Mouse (Mus musculus) intestine, embryonic 15.5 days (tissue): ENCODE measurements at regions not wholly inside any gene's neighbourhood (a gene's known extent, or its start where the extent isn't known, plus 50 kb on each side); places are given as distances from the start of the nearest gene placed in this dataset.
"Not testable (repeated sequence)": the region's sequence is repeated elsewhere in the genome, so short reads cannot be mapped to it uniquely, and the experiment has no call there.

Source experiments
- ATAC-seq: fragments of 200-750 bp; cut with Nextera tagmentation; 2 replicates; pipeline ENCODE4 v1.8.0; 2017; ENCODE audit warnings: moderate TSS enrichment, moderate library complexity
- H3K27ac ChIP-seq: fragments of 300-500 bp; sonication (generic); 2 replicates; pipeline ENCODE4 v1.5.1; 2015; ENCODE audit warnings: mild to moderate bottlenecking, inconsistent platforms
- H3K27me3 ChIP-seq: fragments of 300-500 bp; sonication (generic); replicated peaks from 2 replicates; pipeline ENCODE4 v1.6.1; 2015; ENCODE audit warnings: inconsistent platforms
- H3K36me3 ChIP-seq: fragments of 300-500 bp; sonication (generic); 2 replicates; pipeline ENCODE4 v1.6.1; 2015; ENCODE audit warnings: inconsistent platforms
- H3K4me1 ChIP-seq: fragments of 300-500 bp; sonication (generic); replicated peaks from 2 replicates; pipeline ENCODE4 v1.6.1; 2015; ENCODE audit warnings: inconsistent platforms
- H3K4me2 ChIP-seq: fragments of 300-500 bp; sonication (generic); replicated peaks from 2 replicates; pipeline ENCODE4 v1.6.1; 2015; ENCODE audit warnings: mild to moderate bottlenecking, inconsistent platforms
- H3K4me3 ChIP-seq: fragments of 300-500 bp; sonication (generic); replicated peaks from 2 replicates; pipeline ENCODE4 v1.5.1; 2015; ENCODE audit warnings: inconsistent platforms
- H3K9ac ChIP-seq: fragments of 300-500 bp; sonication (generic); 2 replicates; pipeline ENCODE4 v1.6.1; 2015; ENCODE audit warnings: inconsistent platforms
- H3K9me3 ChIP-seq: fragments of 300-500 bp; sonication (generic); 2 replicates; pipeline ENCODE4 v1.6.1; 2016; ENCODE audit warnings: inconsistent platforms
- WGBS: fragments of 180-500 bp; shearing (Covaris S2); methylation state at CpG from one replicate; pipeline ENCODE4 v1.1.7; 2015; 5-methylcytosine and 5-hydroxymethylcytosine counted together

DNA sequence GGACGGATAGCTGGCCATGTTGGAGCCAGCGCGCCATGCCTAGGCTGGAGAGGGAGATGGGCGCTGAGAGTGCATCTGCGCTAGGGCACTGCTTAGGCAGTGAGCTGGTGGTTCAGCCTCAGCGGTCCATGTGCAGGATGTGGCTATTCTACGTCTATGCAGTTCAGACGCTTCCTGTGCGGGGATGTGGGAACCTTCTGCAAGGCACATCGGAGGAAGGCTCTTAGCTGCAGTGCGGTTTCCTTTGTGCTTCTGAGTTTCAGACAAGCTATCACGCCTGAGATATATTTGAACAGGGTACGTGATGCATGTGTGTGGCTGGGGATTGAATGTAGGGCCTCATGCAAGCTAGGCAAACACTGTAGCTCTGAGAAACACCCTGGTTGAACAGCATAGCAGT lies 54.4 kb upstream of the Lrpprc start:
- no peaks in the 10 kb centered on the region for H3K27me3 ChIP-seq
- no peaks in the 10 kb centered on the region for H3K36me3 ChIP-seq
- no peak for ATAC-seq
- no peaks in the 10 kb centered on the region for H3K9me3 ChIP-seq
- no peak overlapping the region for H3K4me3 ChIP-seq
- H3K27ac ChIP-seq, result no peak overlapping the region
- H3K4me1 ChIP-seq, result no peaks in the 10 kb centered on the region
- no peak overlapping the region for H3K9ac ChIP-seq
- H3K4me2 ChIP-seq, result no peak overlapping the region
- whole genome bisulfite sequencing, result 87% methylated on average over 13 of the region's 13 CpGs

DNA sequence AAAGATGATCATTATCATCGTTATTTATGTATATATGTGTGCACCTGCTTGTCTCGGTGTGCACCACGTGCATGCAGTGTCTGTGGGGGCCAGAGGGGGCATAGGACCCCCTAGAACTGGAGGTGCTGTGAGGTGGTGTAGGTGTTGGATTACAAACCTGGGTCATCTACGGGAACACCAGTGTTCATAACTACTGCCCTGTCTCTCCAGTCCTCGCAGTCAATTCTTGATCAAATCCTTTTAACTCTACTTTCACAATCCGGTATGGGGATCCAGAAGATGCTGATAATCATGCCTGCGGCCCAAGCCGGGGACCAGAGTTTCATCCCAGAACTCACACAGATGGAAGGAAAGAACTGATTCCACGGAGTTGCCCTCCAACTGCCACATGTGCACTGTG lies 55.6 kb upstream of the Lrpprc start:
- ATAC-seq, result no peak
- Histone ChIP-seq H3K27ac (no peak overlapping the region), H3K27me3 (no peaks in the 10 kb centered on the region), H3K9ac (no peak overlapping the region), H3K4me2 (no peak overlapping the region), H3K4me3 (no peak overlapping the region), H3K36me3 (no peaks in the 10 kb centered on the region), H3K9me3 (no peaks in the 10 kb centered on the region), H3K4me1 (no peaks in the 10 kb centered on the region)
- 91% methylated on average over 9 of the region's 9 CpGs for WGBS

DNA sequence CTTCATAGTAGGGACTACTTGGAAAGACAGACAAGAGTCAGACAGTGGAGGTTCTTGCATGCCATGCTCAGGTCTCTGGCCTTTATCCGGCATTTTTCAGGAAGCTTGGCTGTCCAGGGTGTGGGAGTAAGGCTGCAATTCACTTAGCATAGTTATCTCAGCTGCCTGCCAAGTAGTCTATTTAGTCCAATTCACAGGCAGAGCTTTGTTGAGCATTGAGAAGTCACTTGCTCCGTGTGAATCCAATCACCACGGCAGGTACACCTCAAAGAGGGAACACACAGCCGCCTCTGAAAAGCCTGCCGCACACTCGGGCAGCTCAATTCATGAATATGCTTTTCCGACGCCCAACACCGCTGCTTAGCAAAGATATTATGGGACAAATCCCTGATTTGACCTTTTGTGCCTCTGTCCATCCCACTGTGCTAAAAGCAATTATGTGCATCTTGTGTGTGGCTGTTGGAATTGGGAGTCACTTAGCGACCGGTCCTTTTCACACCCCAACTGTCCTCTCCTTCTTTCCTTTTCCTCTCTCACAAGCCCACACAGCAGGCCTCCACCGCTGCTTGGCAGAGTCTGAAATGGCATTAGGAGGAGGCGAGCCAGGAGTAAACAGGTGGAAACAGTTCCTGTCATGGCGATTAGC lies 57.9 kb upstream of the Lrpprc start:
- Histone ChIP-seq H3K27me3 (no peaks in the 10 kb centered on the region), H3K4me3 (no peak overlapping the region), H3K4me1 (no peaks in the 10 kb centered on the region), H3K9ac (no peak overlapping the region), H3K4me2 (no peak overlapping the region), H3K27ac (no peak overlapping the region), H3K9me3 (no peaks in the 10 kb centered on the region), H3K36me3 (no peaks in the 10 kb centered on the region)
- ATAC-seq, result no peak
- WGBS, result 59% methylated on average over 14 of the region's 14 CpGs

DNA sequence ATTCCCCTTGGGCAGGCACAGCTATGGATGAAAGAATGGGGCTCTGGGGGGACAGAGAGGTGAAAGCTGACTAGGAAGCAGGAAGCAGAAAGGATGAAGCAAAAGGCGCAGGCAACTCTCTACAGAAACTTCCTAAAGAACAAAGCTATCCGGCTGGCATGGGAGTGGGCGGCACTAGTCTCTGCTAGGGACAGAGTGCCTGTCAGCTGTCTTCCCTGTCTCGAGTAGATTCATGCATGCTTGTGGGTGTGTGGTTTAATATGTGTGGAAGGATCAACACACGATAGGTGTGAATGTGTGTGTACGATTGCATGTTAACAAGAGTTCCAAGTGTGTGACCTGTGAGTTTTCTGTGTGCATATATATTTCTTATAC lies 58.4 kb upstream of the Lrpprc start:
- no peak overlapping the region for H3K9ac ChIP-seq
- H3K4me1 ChIP-seq, result no peaks in the 10 kb centered on the region
- WGBS, result 68% methylated on average over 6 of the region's 6 CpGs
- no peak overlapping the region for H3K4me3 ChIP-seq
- no peak overlapping the region for H3K27ac ChIP-seq
- H3K4me2 ChIP-seq, result no peak overlapping the region
- no peaks in the 10 kb centered on the region for H3K9me3 ChIP-seq
- no peak for ATAC-seq
- H3K27me3 ChIP-seq, result no peaks in the 10 kb centered on the region
- H3K36me3 ChIP-seq, result no peaks in the 10 kb centered on the region

DNA sequence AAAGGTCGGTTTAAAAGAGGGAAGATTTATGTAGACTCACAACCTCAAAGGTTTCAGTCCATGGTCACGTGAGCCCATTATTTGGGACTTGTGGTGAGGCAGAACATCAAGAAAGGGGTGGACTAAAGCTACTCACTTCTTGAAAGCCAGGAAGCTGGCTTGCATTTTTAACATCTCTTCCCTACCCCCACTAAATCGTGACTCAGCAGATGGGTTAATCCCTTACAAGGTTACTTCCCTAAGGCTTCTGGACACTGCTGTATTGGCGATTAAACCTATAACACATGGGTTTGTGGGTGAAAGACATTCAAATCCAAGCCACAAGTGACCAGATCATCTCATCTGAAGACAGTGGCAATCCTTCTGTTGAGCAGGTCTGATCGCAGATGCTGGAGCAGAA lies 59.9 kb upstream of the Lrpprc start:
- 71% methylated on average over 5 of the region's 5 CpGs for WGBS
- H3K4me1 ChIP-seq, result no peaks in the 10 kb centered on the region
- no peak for ATAC-seq
- H3K4me2 ChIP-seq, result no peak overlapping the region
- H3K27ac ChIP-seq, result no peak overlapping the region
- no peaks in the 10 kb centered on the region for H3K27me3 ChIP-seq
- H3K9me3 ChIP-seq, result no peaks in the 10 kb centered on the region
- no peak overlapping the region for H3K4me3 ChIP-seq
- H3K36me3 ChIP-seq, result no peaks in the 10 kb centered on the region
- H3K9ac ChIP-seq, result no peak overlapping the region

DNA sequence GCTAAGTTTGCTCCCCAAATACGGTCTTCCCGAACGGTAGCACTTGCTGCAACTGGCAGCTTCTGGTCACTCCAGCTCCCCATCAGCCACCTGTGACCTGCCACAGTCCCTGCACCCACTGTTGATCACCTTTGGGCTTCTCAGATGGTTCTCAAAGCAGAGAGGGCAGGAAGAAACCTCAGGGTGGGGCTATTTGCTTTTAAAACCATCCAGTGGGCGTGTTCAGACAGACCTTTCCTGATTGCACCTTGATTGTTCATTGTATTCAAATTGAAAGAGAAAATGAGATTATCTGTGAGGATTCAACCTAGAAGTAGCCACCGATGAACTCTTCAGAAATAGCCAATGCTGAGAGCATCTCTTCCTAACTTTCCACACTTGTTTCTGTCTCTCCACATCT lies 60.3 kb upstream of the Lrpprc start:
- H3K9me3 ChIP-seq, result no peaks in the 10 kb centered on the region
- WGBS, result 80% methylated on average over 5 of the region's 5 CpGs
- H3K4me2 ChIP-seq, result no peak overlapping the region
- no peak for ATAC-seq
- no peaks in the 10 kb centered on the region for H3K4me1 ChIP-seq
- no peak overlapping the region for H3K9ac ChIP-seq
- H3K36me3 ChIP-seq, result no peaks in the 10 kb centered on the region
- H3K4me3 ChIP-seq, result no peak overlapping the region
- H3K27ac ChIP-seq, result no peak overlapping the region
- H3K27me3 ChIP-seq, result no peaks in the 10 kb centered on the region

DNA sequence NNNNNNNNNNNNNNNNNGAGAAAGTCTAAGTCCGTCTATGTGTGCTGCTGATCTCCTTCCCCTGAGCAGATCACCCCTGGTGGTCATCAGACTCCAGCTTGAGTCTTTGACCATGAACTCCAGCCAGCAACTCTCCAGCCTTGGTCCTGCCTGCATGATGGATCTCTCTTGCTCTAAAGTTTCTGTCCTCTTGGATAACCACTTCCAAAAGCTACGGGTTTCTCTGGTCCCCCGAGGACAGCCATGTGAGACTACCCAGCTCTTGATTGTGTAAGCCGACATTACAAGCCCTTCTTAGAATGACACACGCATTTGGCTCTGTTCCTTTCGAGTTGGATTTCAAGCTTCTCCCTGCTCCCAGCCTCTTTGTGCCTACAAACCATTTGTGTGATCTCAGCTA lies 66.4 kb upstream of the Lrpprc start:
- 72% methylated on average over 6 of the region's 6 CpGs for WGBS
- Histone ChIP-seq H3K4me3 (no peak overlapping the region), H3K9ac (no peak overlapping the region), H3K27ac (no peak overlapping the region), H3K9me3 (no peaks in the 10 kb centered on the region), H3K36me3 (no peaks in the 10 kb centered on the region), H3K4me2 (no peak overlapping the region), H3K4me1 (no peaks in the 10 kb centered on the region), H3K27me3 (no peaks in the 10 kb centered on the region)
- ATAC-seq, result no peak

DNA sequence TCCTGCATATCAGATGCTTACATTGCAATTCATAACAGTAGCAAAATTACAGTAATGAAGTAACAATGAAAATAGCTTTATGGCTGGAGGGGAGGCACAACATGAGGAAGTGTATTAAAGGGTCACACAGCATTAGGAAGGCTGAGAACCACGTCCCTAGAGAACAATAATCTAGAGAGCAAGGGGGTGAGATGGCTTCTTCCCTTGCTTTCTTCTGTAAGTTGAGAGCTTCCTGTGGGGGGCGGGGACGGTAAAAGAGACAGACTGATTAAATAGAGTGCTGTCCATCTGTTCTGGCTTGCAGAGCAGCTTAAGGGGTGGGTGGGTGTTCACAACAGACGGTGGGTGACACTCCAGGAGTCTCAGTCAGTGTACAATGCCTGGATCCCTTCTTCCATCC lies 68.2 kb upstream of the Lrpprc start:
- H3K27ac ChIP-seq, result no peak overlapping the region
- H3K9me3 ChIP-seq, result no peaks in the 10 kb centered on the region
- H3K27me3 ChIP-seq, result no peaks in the 10 kb centered on the region
- ATAC-seq, result no peak
- 28% methylated on average over 4 of the region's 4 CpGs for WGBS
- H3K4me1 ChIP-seq, result no peaks in the 10 kb centered on the region
- no peak overlapping the region for H3K9ac ChIP-seq
- no peaks in the 10 kb centered on the region for H3K36me3 ChIP-seq
- H3K4me3 ChIP-seq, result no peak overlapping the region
- no peak overlapping the region for H3K4me2 ChIP-seq

DNA sequence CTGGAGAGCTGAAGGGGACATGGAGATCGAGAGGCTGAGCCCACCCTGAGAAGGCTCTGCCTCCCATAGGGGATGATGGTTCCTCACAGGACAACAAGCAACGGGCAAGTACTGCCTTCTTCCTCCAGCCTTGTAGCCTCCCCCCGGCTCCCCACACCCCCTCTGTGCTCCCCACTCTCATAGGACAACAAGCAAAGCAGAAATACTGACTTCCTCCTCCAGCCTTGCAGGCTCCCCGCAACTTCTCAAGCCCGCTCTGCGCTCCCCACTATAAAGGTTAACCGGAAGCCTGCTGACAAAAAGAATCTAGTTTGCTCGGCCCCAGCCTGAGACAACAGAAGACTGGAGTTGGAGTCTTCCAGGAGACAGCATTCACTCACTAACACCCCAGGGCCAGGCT lies 69.3 kb upstream of the Lrpprc start:
- Histone ChIP-seq H3K4me2 (no peak overlapping the region), H3K9me3 (no peaks in the 10 kb centered on the region), H3K4me3 (no peak overlapping the region), H3K4me1 (no peaks in the 10 kb centered on the region), H3K36me3 (no peaks in the 10 kb centered on the region), H3K9ac (no peak overlapping the region), H3K27ac (no peak overlapping the region), H3K27me3 (no peaks in the 10 kb centered on the region)
- WGBS, result 68% methylated on average over 8 of the region's 8 CpGs
- no peak for ATAC-seq

DNA sequence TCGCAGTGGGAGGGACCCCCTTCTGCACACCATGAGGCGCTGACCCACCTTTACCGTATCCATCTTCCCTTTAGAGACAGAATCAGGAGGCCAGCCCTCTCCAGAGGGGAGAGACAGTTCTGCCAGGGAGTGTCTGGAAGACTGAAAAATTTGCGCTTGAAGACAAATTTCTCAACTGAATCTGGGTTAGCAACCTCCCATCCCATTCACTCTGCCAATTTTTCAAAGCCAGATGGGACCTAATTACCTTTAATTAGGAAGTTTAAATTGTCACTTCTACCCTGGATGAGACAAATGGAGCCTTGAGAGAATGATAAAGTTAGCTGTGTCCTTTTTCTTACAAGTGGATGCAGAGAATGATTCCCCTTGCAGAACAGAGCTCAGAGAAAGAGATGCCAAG lies 70.2 kb upstream of the Lrpprc start:
- WGBS, result 81% methylated on average over 4 of the region's 4 CpGs
- Histone ChIP-seq H3K36me3 (no peaks in the 10 kb centered on the region), H3K27ac (no peak overlapping the region), H3K9me3 (no peaks in the 10 kb centered on the region), H3K27me3 (no peaks in the 10 kb centered on the region), H3K4me3 (no peak overlapping the region), H3K4me2 (no peak overlapping the region), H3K4me1 (no peaks in the 10 kb centered on the region), H3K9ac (no peak overlapping the region)
- no peak for ATAC-seq

DNA sequence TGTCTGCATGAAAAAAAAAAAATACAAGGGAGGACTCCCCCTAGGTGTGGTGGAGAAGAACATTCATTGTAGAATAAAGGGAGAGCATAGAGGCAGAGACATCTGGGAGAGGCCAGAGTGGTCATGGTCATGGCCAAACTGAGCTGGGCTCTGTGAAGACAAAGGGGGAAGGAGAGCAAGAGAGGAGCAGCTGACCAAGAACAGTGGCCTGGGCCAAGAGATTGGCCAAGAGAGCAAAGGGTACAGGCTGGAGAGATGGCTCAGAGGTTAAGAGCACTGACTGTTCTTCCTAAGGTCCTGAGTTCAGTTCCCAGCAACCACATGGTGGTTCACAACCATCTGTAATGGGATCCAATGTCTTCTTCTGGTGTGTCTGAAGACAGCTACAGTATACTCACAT lies 73.6 kb upstream of the Lrpprc start:
- not testable (repeated sequence) for H3K9me3 ChIP-seq, H3K9ac ChIP-seq, H3K4me3 ChIP-seq, ATAC-seq, H3K27me3 ChIP-seq, H3K27ac ChIP-seq, H3K4me2 ChIP-seq, H3K36me3 ChIP-seq, H3K4me1 ChIP-seq

DNA sequence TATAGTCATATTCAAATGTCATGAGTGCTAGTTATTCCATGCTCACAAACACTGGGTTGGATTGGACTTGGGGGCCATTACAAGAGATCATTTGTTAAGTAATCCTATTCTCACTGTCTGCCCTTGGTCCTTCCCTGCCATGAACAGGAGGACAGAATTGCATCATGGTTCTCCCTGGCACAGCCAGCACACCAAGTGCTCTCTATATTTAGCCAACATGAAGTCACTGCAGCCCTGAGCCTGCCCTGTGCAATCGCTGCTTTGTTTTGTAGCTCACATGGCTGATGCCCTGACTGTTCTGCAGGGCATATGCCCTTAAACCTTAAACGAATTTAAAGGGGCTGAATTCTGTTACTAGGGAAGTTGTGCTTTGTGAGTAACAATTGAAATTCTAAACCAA lies 74.6 kb upstream of the Lrpprc start:
- Histone ChIP-seq H3K27me3 (no peaks in the 10 kb centered on the region), H3K4me1 (no peaks in the 10 kb centered on the region), H3K4me2 (no peak overlapping the region), H3K9me3 (no peaks in the 10 kb centered on the region), H3K36me3 (no peaks in the 10 kb centered on the region), H3K4me3 (no peak overlapping the region), H3K9ac (no peak overlapping the region), H3K27ac (no peak overlapping the region)
- WGBS, result 73% methylated on average over 2 of the region's 2 CpGs
- ATAC-seq, result no peak

DNA sequence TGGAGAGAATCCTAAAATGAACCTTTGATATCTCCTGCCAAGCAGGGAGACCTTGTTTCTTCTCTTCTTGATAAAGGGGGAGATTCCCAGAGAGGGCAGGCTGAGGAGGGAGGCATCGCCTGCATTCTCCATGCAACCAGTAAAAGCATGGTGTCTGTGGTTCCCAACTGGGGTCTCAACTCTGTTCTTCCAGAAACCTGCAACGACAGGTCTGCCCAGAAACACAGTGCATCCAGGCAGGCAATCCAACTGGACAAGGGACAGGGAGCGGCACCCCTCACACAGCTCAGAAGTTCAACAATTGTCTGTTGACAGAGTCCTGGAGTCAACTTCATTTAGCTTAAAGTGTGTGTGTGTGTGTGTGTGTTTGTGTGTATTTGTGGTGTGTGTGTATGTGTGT lies 75.0 kb upstream of the Lrpprc start:
- no peaks in the 10 kb centered on the region for H3K4me1 ChIP-seq
- no peak overlapping the region for H3K27ac ChIP-seq
- H3K27me3 ChIP-seq, result no peaks in the 10 kb centered on the region
- no peak for ATAC-seq
- no peaks in the 10 kb centered on the region for H3K9me3 ChIP-seq
- H3K36me3 ChIP-seq, result no peaks in the 10 kb centered on the region
- WGBS, result 82% methylated on average over 3 of the region's 3 CpGs
- H3K4me2 ChIP-seq, result no peak overlapping the region
- H3K9ac ChIP-seq, result no peak overlapping the region
- no peak overlapping the region for H3K4me3 ChIP-seq
